Mouse (Mus musculus) bone marrow, adult 2 months (tissue): ENCODE data around the gene Hist1h3a.

Experiments
- CTCF ChIP-seq: fragments of 200-500 bp; IDR thresholded peaks from 2 replicates; pipeline ENCODE4 v1.5.1; 2011; ENCODE audit warnings: low read length, control low read depth; ENCODE audit not compliant: control insufficient read depth, insufficient read depth
- POLR2A ChIP-seq: fragments of 200-500 bp; IDR thresholded peaks from 2 replicates; pipeline ENCODE4 v1.6.1; 2011; ENCODE audit warnings: low read depth, mild to moderate bottlenecking, control low read depth, low read length, borderline replicate concordance; ENCODE audit not compliant: control insufficient read depth

- TF ChIP-seq POLR2A (no peak), CTCF (no peak)
Observed at GRCm38 (mm10) chr13:23764324-23765171, 2.4 kb upstream of the Hist1h3a start.
